Mouse (Mus musculus) hindbrain, embryonic 16.5 days (tissue): ENCODE data around the gene Car14. TPM values are rescaled to one million over a fixed set of nuclear protein-coding genes. Genes with fewer than 3 reads are reported as not detected.

Source experiments
- ATAC-seq: fragments of 200-750 bp; cut with Nextera tagmentation; 2 replicates; pipeline ENCODE4 v1.8.0; 2017; ENCODE audit warnings: moderate TSS enrichment, moderate library complexity
- H3K27ac ChIP-seq: fragments of 300-500 bp; sonication (generic); 2 replicates; pipeline ENCODE4 v1.5.1; 2014; ENCODE audit warnings: low read depth, mild to moderate bottlenecking, control low read depth, low read length, moderate library complexity
- H3K27me3 ChIP-seq: fragments of 300-500 bp; sonication (generic); replicated peaks from 2 replicates; pipeline ENCODE4 v1.6.1; 2014; ENCODE audit warnings: low read length; ENCODE audit not compliant: control insufficient read depth, insufficient read depth
- H3K36me3 ChIP-seq: fragments of 300-500 bp; sonication (generic); 2 replicates; pipeline ENCODE4 v1.6.1; 2014; ENCODE audit warnings: mild to moderate bottlenecking, low read length, moderate library complexity, mixed read lengths; ENCODE audit not compliant: control insufficient read depth, insufficient read depth
- H3K4me1 ChIP-seq: fragments of 300-500 bp; sonication (generic); 2 replicates; pipeline ENCODE4 v1.6.1; 2014; ENCODE audit warnings: low read depth, low read length; ENCODE audit not compliant: control insufficient read depth, insufficient read depth
- H3K4me2 ChIP-seq: fragments of 300-500 bp; sonication (generic); 2 replicates; pipeline ENCODE4 v1.6.1; 2014; ENCODE audit warnings: mild to moderate bottlenecking, low read length, control low read depth, moderate library complexity
- H3K4me3 ChIP-seq: fragments of 300-500 bp; sonication (generic); 2 replicates; pipeline ENCODE4 v1.5.1; 2014; ENCODE audit warnings: mild to moderate bottlenecking, low read length, control low read depth, moderate library complexity
- H3K9ac ChIP-seq: fragments of 300-500 bp; sonication (generic); 2 replicates; pipeline ENCODE4 v1.6.1; 2014; ENCODE audit warnings: low read depth, mild to moderate bottlenecking, control low read depth, low read length, moderate library complexity
- H3K9me3 ChIP-seq: fragments of 300-500 bp; sonication (generic); 2 replicates; pipeline ENCODE4 v1.6.1; 2014; ENCODE audit warnings: mild to moderate bottlenecking, low read length, moderate library complexity; ENCODE audit not compliant: control insufficient read depth
- WGBS: fragments of 180-500 bp; shearing (Covaris S2); extraction: QIAGEN DNeasy Blood & Tissue Kit; methylation state at CpG from one replicate; pipeline ENCODE4 v1.1.7; 2014; 5-methylcytosine and 5-hydroxymethylcytosine counted together
- polyA plus RNA-seq: library from polyadenylated mRNA; unstranded; fragments of >200 nt; fragmentation: Nextera tagmentation; extraction: Ambion mirVana; gene quantifications from 2 replicates; pipeline ENCODE4 v1.2.1, GENCODE M21; 2015

Gene Car14
- polyA plus RNA-seq, 1 experiment from 2014 or later: 16.9 TPM

DNA sequence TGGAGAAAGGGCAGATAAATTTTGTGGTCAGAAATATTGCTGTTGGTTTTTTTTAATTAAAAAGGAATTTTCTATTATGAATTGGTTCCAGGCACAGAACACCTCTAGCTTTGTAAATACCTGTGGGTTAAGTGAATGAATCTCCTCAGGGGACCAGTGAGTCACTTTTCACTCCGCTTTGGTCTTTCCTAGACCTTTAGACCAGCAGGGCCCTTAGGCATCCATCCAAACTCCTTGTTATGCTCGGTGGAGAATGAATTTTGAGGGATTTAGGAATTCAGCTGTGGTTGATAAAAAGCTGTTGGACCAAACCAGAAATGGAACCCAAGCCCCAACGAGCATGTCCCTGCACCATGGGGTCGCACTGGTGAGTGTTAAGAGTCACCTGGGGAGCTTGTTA lies 3.1 kb upstream of the Car14 start:
- ATAC-seq: no peak
- H3K9me3 ChIP-seq: no peaks in the 10 kb centered on the region
- H3K27ac ChIP-seq: no peak overlapping the region
- H3K9ac ChIP-seq: no peak overlapping the region
- H3K27me3 ChIP-seq: peaks cover 5% of the 10 kb centered on the region
- peaks cover 19% of the 10 kb centered on the region for H3K4me1 ChIP-seq
- 50% methylated on average over 4 of the region's 4 CpGs for whole genome bisulfite sequencing
- no peaks in the 10 kb centered on the region for H3K36me3 ChIP-seq
- H3K4me3 ChIP-seq: no peak overlapping the region
- no peak overlapping the region for H3K4me2 ChIP-seq

DNA sequence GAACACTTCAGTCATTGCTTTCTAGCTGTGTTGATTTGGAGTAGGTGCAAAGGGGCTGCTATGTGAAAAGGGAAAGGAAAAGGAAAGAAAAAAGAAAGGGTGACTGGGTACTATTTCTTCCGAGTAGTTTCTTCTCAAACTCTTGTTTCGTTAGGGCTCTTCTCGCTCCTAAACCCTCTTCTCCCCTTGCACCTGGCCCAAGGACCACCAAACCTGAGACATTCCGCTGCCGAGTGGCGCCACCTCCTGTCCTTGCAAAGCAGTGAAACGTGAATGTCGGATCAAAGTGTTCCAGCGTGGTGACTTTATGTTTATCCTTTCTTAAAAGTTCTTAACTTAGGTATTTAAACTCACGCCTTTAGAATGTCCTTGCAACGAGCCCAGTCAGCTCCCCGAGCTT lies 2.4 kb upstream of the Car14 start:
- Histone ChIP-seq H3K9ac (no peak overlapping the region), H3K27me3 (peaks cover 5% of the 10 kb centered on the region), H3K4me3 (0 out of 2 replicates have a peak overlapping the region, but pooled peaks have one; percentile 11), H3K36me3 (no peaks in the 10 kb centered on the region), H3K27ac (no peak overlapping the region), H3K4me1 (peaks cover 19% of the 10 kb centered on the region), H3K4me2 (peak overlapping the region; percentile 54), H3K9me3 (no peaks in the 10 kb centered on the region)
- whole genome bisulfite sequencing: under 1% methylated on average over 12 of the region's 12 CpGs
- no peak for ATAC-seq

DNA sequence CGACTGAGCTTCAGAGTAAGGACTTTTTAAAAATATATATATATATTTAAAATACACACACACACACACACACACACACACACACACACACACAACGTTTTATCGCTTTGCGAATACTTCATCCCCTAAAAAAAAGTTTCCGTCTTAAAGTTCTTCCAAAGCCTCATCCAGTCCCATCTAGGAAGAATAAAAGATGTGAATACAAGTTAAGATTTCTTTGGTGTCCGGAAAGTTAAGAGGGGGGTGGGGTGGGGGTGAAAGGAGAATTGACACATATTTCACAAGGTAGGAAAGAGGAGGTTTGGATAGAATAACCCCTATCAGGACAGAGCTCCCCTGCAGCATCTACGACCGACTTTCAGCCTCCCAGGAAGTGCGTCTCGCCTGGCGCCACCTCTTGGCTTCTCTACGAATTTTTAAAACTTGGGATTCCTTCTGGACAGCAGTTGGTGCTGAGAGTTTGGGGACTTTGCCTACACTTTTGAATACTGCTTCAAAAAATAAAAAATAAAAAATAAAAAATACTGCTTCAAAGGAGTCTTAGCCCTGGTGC lies 1.5 kb upstream of the Car14 start:
- H3K27ac ChIP-seq: no peak overlapping the region
- ATAC-seq: no peak
- WGBS: 2% methylated on average over 12 of the region's 12 CpGs
- peaks cover 5% of the 10 kb centered on the region for H3K27me3 ChIP-seq
- H3K4me1 ChIP-seq: peaks cover 19% of the 10 kb centered on the region
- H3K9ac ChIP-seq: no peak overlapping the region
- no peaks in the 10 kb centered on the region for H3K9me3 ChIP-seq
- H3K4me2 ChIP-seq: peak overlapping the region; percentile 67
- no peak overlapping the region for H3K4me3 ChIP-seq
- no peaks in the 10 kb centered on the region for H3K36me3 ChIP-seq

DNA sequence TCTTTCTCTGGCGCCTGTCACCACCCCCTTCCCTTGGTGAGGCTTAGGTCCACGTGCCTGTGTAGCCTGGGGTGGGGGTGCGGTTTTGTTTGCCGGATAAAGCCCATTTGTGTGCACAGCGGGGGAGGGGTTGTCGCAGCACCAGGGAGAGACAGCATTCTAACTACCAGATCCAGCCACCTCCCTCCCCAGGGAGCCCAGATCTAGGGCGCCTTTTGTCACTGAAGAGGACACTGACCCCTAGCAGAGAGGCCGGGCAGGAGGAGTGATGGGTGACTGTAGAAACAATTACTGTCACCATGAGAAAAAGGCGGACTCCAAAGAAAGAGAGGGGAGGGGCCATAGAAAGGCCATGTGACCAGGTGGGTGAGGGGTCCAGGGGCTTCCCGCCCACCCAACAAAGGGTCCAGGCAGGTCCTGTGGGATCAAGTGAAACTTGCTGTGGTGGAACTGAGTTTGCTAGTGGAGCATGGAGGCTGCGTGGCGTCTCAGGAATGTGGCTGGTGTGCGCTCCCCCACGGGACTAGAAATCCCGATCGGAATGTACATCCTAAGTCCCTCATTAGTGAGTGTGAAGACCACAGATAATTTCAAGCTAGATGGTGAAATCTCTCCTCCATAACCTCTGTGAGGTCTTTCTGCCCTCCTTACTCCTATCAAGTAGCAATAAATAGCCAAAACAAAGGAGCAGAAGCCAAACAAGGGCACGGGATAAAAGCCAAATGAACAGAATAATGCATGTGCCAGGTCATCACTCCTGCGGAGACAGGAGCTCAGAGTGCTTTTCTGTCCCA lies 852 bp upstream of the Car14 start:
- no peaks in the 10 kb centered on the region for H3K36me3 ChIP-seq
- WGBS: under 1% methylated on average over 18 of the region's 18 CpGs
- no peaks in the 10 kb centered on the region for H3K9me3 ChIP-seq
- peak overlapping the region; percentile 34 for H3K4me3 ChIP-seq
- no peak overlapping the region for H3K27ac ChIP-seq
- peaks cover 19% of the 10 kb centered on the region for H3K4me1 ChIP-seq
- peak overlapping the region; percentile 67 for H3K4me2 ChIP-seq
- peak overlapping the region; percentile 50; the same call in 1 of the 2 replicates for H3K9ac ChIP-seq
- ATAC-seq: peak; percentile 24; the same call in 1 of the 2 replicates
- peaks cover 5% of the 10 kb centered on the region for H3K27me3 ChIP-seq

DNA sequence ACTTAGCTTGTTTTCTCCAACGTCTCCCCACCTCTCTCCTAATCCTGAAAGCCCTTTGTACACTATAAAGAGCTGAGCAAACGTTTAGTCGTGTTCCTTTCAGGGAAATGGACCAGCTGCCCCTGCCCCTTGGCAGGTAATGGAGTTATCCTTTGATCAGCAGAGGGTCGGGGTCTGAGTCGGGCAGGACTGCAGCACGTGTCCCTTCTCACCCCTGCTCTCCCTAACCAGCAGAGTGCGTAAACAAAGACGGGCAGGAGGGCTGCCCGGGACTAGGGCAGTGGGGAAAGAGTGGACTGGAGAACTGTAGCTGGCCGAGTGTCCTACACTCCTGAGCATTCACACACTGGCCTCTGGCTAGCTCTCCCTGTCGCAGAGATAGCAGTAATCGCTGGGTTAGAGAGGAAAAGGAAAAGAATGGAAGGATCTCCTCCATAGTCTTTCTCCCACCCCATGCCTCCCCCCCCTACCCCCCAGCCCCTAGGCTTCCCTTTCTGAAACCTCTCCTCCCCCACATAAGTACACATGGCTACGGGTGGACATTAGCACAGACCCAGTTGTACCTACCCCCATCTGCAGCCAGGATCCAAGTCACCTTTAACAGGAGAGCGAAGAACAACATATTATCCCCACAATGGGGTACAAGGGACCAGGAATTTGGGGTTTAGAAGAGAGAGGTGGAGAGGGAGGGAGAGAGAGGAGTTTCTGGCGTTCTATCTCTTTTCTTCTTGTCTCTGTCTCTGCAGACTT lies 563 bp downstream of the Car14 start:
- peaks cover 19% of the 10 kb centered on the region for H3K4me1 ChIP-seq
- peak overlapping the region; percentile 67 for H3K4me2 ChIP-seq
- no peak overlapping the region for H3K27ac ChIP-seq
- H3K9me3 ChIP-seq: no peaks in the 10 kb centered on the region
- H3K4me3 ChIP-seq: no peak overlapping the region
- H3K27me3 ChIP-seq: peaks cover 5% of the 10 kb centered on the region
- no peak for ATAC-seq
- no peaks in the 10 kb centered on the region for H3K36me3 ChIP-seq
- no peak overlapping the region for H3K9ac ChIP-seq
- 3% methylated on average over 15 of the region's 15 CpGs for WGBS

DNA sequence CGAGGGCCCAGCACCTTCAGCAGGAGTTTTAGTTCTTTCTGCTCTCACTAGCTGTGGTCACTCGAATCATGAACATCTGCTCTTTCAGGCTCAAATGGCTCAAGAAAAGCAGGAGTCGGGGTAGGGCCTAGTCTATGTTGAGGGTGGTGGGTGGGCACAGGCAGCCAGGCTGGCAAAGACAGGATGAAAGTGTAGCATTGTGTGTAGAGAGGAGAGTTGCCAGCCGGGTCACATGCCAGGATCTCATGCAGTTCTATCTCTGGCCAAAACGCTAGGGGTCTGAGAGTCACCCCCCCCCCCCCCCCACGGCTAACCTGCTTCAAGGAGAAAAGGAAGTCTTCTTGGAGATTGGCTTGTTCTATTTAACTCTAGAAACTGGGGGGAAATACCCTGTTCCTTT lies 1.8 kb downstream of the Car14 start:
- Histone ChIP-seq H3K4me2 (no peak overlapping the region), H3K27ac (no peak overlapping the region), H3K27me3 (peaks cover 3% of the 10 kb centered on the region; the same call in 1 of the 2 replicates), H3K4me1 (peaks cover 19% of the 10 kb centered on the region), H3K4me3 (no peak overlapping the region), H3K9me3 (no peaks in the 10 kb centered on the region), H3K9ac (no peak overlapping the region), H3K36me3 (no peaks in the 10 kb centered on the region)
- 33% methylated on average over 6 of the region's 6 CpGs for WGBS
- ATAC-seq: no peak

DNA sequence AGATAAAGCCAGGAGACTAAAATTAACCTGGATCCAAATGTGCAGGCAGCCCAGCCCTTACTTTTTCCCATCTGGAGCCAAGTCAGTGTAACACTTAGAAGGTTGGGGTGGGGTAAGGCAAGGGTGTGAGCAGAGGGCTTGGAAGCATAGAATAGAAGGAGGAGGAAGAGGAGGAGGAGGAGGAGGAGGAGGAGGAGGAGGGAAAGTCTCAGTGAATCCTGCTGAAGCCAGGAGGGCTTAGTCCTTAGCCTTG lies 2.2 kb downstream of the Car14 start:
- no peak for ATAC-seq
- no peaks in the 10 kb centered on the region for H3K36me3 ChIP-seq
- H3K27me3 ChIP-seq: peaks cover 3% of the 10 kb centered on the region; the same call in 1 of the 2 replicates
- H3K9me3 ChIP-seq: no peaks in the 10 kb centered on the region
- no peak overlapping the region for H3K4me3 ChIP-seq
- H3K27ac ChIP-seq: no peak overlapping the region
- H3K4me2 ChIP-seq: no peak overlapping the region
- H3K9ac ChIP-seq: 0 out of 2 replicates have a peak overlapping the region, but pooled peaks have one; percentile 23
- peaks cover 19% of the 10 kb centered on the region for H3K4me1 ChIP-seq

DNA sequence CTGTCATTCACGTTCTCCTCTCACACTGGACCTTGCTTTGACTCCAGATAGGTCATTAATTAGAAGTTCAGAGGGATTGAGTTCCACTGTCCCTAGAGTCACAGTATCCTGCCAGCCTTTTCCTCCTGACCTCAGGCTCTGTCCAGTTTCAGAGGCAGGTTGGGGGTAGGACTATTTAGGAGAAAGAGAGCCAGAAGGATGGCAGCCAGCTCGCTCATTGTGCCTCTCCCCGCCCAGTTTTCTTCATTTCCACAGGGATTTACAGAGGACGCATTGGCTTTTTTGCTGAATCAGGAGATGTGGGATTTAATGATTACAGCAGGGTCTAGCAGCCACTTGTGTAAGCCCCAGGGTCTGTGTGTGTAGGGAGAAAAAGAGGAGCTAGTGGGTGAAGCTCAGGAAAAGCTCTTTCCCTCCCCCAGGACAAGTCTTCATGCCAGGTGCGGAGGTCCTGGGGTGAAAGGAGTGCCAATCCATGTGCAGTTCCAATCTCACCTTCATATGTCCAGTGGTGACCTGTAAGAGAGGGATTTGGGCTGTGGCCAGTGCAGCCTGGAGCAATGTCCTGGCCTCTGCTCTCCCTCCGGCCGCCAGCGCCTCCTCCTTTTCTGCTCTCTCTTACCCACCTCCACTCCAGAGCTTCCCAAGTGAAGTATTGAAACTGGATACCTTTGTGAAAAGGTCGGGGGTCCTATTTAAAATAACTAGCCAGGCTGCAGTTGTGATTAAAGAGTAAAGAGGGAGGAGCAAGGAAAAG lies 2.7 kb downstream of the Car14 start:
- H3K9me3 ChIP-seq: no peaks in the 10 kb centered on the region
- peaks cover 15% of the 10 kb centered on the region for H3K4me1 ChIP-seq
- H3K27ac ChIP-seq: no peak overlapping the region
- ATAC-seq: no peak
- H3K9ac ChIP-seq: 0 out of 2 replicates have a peak overlapping the region, but pooled peaks have one; percentile 23
- H3K4me3 ChIP-seq: no peak overlapping the region
- H3K27me3 ChIP-seq: 0 out of 2 replicates have a peak, but pooled peaks cover 3% of the 10 kb centered on the region
- H3K4me2 ChIP-seq: no peak overlapping the region
- H3K36me3 ChIP-seq: no peaks in the 10 kb centered on the region
- 69% methylated on average over 9 of the region's 9 CpGs for WGBS
